Mouse (Mus musculus) spleen, adult 2 months (tissue): Measurements from ENCODE around the gene Rif1.
"Not testable (repeated sequence)": the region's sequence is repeated elsewhere in the genome, so short reads cannot be mapped to it uniquely, and the experiment has no call there.

ENCODE experiments used
- CTCF ChIP-seq: fragments of 200-500 bp; IDR thresholded peaks from 2 replicates; pipeline ENCODE4 v1.5.1; 2011; ENCODE audit warnings: mild to moderate bottlenecking, inconsistent platforms; ENCODE audit not compliant: insufficient read depth, insufficient read length, insufficient replicate concordance; ENCODE audit errors: extremely low read depth
- POLR2A ChIP-seq: fragments of 200-500 bp; IDR thresholded peaks from 2 replicates; pipeline ENCODE4 v1.6.1; 2011; ENCODE audit warnings: low read depth, low read length, inconsistent platforms

- TF ChIP-seq POLR2A, CTCF: not testable (repeated sequence)
Measured at GRCm38 (mm10) chr2:52131370-52131769, 58.7 kb downstream of the Rif1 start.
